Mouse (Mus musculus): ENCODE data around the gene 2010300C02Rik. TPM values are rescaled to one million over a fixed set of nuclear protein-coding genes. Genes with fewer than 3 reads are reported as not detected.
A peak's percentile ranks its signal among the peaks of the same experiment; 100 is the strongest.
"Not testable (repeated sequence)": the region's sequence is repeated elsewhere in the genome, so short reads cannot be mapped to it uniquely, and the experiment has no call there.

The 2010300C02Rik gene
- total RNA-seq, 2 experiments from 2014 or later, result 0.05 TPM; not detected in 1

DNA sequence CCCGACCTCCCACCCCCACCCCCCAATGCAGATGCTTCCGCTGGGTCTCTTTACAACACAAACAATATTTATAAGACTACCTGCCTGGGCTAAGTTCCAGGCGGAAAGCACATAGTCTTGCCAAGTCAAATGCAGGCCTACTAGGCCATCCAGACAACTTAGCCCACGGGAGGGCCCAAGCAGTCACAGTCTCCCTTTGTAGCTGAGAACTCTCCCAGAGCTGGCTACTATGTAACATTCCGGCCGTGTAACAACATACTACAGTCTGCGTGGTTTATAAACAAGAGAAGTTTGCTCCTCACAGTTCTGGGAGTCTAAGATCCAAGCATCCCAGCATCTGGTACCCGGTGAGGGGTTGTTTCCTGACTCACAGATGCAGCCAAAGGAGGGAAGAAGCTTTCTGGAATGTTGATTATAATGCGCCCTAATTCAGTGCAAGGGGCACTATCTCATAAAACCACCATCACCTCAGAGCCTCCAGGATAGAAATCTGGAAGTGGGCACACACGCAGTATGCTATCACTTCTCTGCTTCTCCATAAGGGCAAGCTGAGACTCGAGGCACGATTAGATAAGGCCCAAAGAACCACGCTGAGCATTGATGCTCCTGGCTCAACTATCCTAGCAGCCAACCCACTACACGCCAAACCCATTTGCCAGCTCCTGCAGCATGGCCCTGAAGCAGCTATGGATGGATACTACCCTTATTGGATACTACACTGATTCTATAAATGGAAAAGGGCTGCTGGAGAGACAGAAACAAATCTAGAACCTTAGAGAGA lies 2.3 kb downstream of the 2010300C02Rik start:
- ATAC-seq (replicated peaks; ENCODE audit: low FRiP score, low TSS enrichment, poor library complexity, severe bottlenecking), result no peak

DNA sequence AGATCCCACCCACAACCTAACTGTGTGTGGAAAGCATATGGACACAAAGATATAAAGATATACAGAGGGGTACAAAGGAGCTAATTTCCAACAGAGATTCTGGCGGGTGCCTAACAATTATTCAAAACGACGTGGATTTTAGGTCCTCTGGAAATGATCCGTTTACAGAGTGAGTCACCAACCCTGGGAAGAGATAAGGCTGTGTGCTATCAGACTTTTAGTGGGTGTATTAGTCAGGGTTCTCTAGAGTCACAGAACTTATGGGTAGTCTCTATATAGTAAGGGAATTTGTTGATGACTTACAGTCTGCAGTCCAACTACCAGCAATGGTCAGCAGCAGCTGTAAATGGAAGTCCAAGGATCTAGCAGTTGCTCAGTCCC lies 7.5 kb downstream of the 2010300C02Rik start:
- ATAC-seq (replicated peaks; ENCODE audit: low FRiP score, low TSS enrichment, poor library complexity, severe bottlenecking), result not testable (repeated sequence)

DNA sequence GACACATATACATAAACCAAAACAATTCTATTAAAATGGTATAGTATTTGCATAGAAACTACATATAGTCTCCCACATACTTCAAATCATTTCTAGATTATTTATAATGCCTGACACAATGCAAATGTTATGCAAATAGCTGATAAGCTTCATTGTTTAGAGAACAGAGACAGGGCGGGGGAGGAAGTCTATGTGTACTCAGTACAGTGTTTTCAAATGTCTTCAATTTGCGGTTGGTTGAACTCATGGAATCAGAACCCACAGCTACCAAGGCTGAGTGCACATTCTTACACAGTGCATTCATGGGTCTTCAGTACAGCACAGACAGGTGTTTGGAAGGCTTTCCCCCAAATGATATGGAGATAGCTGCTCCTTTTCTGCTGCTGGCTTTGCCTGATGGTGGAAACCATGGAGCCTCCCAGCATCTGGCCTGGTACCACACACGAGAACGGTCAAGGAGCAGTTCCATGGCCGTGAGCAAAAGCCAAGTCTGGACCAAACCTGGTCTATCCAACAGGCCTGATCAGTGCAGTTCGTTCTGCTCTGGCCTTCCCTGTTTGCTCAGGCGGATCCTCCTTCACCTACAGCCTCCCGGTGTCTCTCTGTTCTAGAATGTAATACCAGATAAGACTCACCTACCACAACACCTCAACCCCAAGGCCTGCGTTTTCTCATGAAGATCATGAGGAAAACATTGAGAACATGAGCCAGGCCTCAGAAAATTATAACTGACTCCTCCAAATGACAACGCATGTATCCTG lies 8.1 kb downstream of the 2010300C02Rik start:
- ATAC-seq (replicated peaks; ENCODE audit: low FRiP score, low TSS enrichment, poor library complexity, severe bottlenecking), result no peak

DNA sequence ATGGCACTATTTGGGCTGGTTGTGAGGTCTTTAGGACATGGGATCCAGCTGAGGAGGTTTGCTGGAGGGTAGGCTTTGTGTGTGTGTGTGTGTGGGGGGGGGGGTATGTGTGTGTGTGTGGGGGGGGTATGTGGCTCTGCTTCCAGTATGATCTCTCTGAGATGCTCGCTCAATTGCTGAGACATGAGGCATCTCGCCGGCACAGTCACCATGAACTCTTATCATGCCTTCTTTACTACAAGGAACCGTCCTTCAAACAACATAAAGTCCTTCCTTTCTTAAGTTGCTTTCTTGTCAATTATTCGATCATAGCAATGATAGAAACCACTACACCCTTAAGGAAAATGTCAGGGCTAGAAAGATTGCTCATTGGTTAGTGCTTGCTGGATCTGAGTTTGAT lies 8.8 kb downstream of the 2010300C02Rik start:
- no peak for ATAC-seq (replicated peaks; ENCODE audit: low FRiP score, low TSS enrichment, poor library complexity, severe bottlenecking)

DNA sequence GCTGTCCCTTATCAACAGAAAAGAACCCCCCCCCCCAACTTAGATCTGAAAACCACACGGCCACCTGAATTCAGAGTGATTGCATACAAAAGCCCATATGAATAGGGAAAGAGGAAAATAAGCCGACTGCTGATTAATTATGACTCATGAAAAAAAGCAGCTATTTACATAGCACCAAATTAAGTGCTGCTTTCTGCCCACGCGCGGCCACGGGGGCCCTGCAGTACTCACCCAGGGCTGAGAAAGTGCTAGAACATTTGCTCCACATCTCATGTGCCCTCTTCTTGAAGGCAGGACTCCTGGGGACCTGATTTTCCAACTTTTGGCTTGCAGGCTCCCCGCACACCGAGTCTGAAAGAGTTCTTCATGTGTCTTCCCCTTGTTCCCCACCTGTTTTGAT lies 10.1 kb downstream of the 2010300C02Rik start:
- ATAC-seq (replicated peaks; ENCODE audit: low FRiP score, low TSS enrichment, poor library complexity, severe bottlenecking), result no peak

DNA sequence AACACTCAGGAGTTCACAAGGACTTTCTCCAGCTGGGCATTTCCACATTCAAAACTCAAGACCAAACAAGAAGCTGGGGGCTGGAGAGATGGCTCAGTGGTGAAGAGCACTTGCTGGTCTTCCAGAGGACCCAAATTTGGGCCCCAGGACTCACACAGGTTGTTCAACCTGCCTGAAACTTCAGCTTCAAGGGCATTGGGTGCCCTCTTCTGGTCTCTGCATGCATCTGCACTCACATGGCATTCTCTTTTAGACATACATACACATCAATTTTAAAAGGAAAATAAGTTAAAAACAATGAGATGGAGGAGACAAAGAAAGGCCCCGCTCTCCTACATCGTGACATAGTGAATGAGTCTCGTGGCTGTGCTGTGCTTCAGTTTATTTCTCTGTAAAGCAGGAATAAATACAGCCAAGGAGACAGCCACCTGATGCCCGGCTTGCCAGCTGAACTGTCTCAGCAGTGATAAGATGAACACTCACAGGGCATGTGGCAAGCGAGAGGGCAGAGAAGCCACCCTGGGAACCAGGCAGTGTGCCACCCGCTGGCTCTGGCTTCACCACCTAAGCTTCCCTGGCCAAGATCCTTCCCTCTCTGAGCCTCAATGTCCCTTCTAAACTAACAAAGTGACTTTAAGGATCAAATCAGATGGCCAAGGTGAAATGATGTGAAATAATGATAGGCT lies 11.5 kb downstream of the 2010300C02Rik start:
- no peak for ATAC-seq (replicated peaks; ENCODE audit: low FRiP score, low TSS enrichment, poor library complexity, severe bottlenecking)

DNA sequence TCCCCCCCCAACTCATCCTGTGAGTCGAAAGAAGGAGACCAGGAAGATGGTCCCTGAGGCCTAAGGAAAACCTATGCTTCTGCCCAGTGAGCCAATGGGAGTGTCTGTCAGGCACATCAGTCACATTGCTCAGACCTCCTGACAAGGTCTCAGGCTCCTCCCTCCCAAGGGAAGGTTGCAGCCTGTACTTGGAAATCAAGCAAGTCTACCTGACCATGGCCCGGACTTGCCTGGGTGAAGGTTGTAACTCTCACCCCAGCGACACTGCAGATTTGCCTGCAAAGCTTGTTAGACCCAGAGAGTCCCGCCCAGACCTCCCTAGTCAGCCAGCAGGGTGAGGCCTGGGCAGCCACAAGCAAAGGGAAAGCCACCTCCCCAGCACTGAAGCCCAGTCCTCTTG lies 17.6 kb downstream of the 2010300C02Rik start:
- ATAC-seq (replicated peaks; ENCODE audit: low FRiP score, low TSS enrichment, poor library complexity, severe bottlenecking), result no peak

DNA sequence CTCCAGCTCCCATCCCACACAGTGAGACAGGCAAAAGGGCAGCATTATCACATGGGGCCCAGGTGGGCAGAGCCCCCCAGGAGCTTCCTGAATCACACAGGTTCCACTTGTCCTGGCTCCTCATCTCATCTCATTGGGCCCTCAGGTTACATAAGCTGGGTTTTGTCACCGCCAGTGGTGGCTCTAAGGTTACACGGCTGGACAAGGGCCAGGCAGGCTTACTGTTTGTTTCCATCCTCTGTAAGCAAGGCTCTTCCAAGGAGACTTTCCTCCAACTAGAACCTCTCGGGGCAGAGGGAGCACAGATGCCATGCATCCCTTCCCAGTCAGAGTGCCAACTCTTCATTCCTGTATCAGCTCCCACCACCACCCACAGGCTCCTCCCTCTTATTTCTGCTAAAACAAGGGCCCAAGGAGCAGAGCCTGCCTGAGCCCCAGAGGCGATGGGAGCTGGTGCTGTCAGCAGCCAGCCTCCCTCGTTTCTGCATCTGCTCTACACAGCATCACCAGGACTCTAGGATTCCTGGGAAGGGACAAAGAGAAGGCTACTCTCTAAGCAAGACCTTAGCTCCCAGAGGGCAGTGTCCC lies 20.9 kb downstream of the 2010300C02Rik start:
- no peak for ATAC-seq (replicated peaks; ENCODE audit: low FRiP score, low TSS enrichment, poor library complexity, severe bottlenecking)

DNA sequence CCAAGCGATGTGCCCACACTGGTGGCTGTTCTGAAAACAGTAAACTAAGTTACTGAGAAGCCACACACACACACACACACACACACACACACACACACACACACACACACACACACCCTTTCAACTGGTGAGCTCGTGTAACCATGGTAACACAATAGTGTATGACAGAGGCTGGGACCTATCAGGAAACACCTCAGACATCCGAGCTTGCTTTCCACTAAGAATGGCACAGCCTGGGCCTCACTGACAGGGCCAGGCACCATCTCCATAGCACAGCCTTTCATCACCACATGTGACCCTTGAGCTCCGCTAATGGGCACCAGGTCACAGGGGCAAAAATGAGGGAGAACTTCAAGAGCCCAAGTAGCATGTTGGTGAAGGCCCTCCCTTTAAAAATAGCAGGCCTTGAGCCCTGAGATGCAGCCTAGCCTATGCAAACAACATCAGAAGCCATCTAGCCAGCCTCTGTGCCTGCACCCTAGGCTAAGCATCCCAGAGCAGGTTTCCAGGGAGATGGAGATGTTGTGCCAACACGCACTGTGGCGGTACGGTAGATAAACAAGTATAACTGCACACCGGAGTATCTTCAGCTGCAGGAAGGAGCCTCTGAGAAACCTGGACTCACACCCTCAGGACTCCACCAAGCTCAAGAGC lies 21.6 kb downstream of the 2010300C02Rik start:
- no peak for ATAC-seq (replicated peaks; ENCODE audit: low FRiP score, low TSS enrichment, poor library complexity, severe bottlenecking)

DNA sequence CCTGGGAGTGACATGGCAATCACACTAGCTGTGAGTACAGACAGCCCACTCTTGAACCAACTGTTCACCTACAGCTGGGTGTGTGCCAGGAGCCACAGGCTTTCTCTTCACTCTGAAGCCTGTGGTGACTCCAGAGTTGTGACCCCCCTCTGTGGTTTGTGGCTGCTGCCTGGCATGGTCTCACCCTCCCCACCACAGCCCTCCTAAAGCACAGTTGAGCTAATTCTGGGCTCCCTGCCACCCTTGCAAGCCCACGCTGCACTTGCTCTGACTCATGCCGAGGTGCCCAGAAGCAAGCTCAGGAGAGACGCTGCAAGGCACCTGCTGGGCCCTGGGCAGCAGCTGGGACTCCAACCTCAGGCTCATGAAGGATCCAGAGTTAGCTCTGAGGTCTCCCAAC lies 23.0 kb downstream of the 2010300C02Rik start:
- ATAC-seq (replicated peaks; ENCODE audit: low FRiP score, low TSS enrichment, poor library complexity, severe bottlenecking), result peak; percentile 65

DNA sequence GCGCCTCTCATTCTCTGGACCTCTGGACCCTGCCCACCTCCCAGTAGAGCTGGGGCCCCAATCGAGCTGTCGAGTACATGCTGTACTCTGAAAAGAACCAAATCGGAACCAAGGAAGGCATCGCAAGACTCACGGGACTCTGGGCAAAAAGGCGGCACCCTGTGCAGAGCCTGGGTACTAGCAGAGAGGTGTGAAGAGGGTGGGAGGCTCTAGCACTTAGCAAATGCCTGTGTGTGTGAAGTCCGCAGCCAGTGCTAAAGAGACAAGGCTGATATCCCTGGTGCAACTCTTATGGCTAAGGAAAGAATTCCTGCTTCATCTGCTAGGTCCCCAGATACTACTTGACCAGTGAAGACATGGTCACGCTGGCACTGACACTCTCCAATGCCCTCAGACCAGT lies 24.2 kb downstream of the 2010300C02Rik start:
- ATAC-seq (replicated peaks; ENCODE audit: low FRiP score, low TSS enrichment, poor library complexity, severe bottlenecking), result no peak

DNA sequence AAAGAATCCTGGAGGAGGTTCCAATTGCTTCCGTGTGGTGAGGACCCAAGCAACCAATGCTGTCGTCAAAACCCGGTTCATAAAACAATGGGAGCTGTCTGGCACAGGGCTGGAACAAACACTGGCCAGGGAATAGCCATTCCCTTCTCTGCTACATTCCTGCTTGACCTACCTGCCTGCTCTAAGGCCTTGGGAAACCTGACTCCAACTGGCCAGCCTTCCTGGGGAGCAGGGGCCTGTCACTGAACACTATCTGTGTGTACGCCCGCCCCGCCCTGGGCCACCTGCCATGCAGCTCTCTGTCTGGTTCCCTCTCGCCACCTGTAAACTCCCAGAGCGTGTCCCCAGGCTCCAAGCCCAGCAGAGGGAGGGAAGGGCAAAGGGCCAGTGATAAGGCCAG lies 25.5 kb downstream of the 2010300C02Rik start:
- no peak for ATAC-seq (replicated peaks; ENCODE audit: low FRiP score, low TSS enrichment, poor library complexity, severe bottlenecking)

DNA sequence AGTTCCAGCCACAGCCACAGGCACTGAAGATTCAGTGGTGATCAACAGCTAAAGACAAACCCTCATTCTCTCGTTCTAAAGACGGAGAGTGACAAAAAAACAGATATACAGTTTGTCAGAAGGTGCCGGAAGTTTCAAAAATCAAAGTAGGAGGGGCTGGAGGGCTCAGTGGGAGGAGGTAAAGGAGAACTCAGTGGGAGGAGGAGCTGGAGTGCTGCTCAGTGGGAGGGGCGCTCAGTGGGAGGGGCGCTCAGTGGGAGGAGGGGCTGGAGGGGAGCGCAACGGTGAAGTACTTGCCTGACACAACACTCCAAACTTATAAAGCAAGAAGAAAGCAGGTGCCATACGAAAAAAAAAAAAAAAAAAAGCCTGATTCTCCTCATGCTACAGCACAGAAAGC lies 28.7 kb downstream of the 2010300C02Rik start:
- ATAC-seq (replicated peaks; ENCODE audit: low FRiP score, low TSS enrichment, poor library complexity, severe bottlenecking), result peak; percentile 75

DNA sequence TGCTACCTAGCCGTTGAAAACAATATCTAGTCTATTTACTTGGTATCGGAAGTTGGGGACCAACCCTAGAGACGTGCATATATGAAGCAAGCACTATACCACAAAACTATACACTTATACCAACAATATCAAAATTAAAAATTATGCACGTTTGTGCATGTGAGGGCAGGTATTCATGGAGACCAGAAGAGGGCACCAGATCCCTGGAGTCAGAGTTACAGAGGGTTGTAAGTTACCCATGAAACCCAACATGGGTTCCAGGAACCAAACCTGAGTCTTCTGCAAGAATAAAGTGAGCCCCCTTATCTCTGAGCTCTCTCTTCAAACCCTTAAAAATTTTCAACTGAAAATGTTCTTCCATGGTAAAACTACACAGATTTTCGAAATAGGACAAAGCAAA lies 29.2 kb downstream of the 2010300C02Rik start:
- peak; percentile 35; the same call in 1 of the 2 replicates for ATAC-seq (replicated peaks; ENCODE audit: low FRiP score, low TSS enrichment, poor library complexity, severe bottlenecking)

DNA sequence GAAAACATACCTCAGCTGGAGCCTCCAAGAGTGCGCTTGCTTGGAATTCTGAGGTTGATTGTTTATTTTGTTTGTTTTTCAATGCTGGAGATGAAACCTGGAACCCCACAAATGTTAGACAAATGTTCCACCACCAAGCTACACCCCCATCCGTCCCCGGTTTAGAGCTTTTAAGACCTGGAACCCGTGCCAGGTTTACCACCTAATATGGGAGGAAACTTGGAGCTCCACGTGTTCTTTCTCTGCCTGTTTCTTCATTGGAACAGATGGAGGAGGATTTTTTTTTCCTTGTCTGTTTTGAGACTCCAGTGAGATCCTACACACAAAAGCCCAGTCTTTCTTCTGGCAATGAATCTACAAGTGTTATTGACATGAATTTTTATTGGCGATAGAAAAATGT lies 30.2 kb downstream of the 2010300C02Rik start:
- no peak for ATAC-seq (replicated peaks; ENCODE audit: low FRiP score, low TSS enrichment, poor library complexity, severe bottlenecking)

DNA sequence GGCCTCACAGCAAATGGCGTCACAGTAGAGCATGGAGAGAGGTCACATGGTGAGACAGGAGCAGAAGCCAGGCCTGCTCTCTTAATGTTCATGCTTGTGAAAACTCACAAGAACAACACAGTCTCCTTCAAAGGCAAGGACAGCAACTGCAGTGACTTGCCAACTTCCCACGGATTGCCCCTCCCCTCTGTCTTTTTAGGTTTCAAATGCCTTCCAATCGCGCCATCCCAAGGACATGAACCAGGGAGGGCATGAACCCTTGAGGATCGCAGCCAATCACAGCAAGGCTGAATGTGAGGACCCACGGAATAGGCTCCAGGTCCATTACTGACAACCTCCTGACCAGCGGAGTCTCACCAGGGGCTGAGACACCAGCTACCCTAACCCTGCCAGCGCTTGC lies 31.5 kb downstream of the 2010300C02Rik start:
- ATAC-seq (replicated peaks; ENCODE audit: low FRiP score, low TSS enrichment, poor library complexity, severe bottlenecking), result no peak

DNA sequence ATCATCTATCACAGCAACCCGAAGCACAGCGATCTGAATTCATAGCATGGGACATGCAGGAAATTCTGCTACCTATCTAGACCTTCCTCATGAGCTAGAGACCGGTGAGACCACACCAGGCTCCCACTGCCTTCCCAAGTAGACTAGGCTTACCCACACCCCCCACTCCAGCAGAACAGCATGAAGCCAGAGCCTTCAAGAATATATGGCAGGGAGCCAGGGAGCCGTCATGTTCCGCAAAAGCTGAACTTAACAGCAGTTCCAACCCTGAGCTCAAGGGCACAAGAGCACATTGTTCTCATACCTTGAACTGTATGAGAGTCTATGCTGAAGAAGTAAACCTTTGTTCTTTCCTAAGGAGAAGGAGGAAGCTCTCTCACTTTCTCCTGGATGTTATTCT lies 32.4 kb downstream of the 2010300C02Rik start:
- ATAC-seq (replicated peaks; ENCODE audit: low FRiP score, low TSS enrichment, poor library complexity, severe bottlenecking), result no peak

DNA sequence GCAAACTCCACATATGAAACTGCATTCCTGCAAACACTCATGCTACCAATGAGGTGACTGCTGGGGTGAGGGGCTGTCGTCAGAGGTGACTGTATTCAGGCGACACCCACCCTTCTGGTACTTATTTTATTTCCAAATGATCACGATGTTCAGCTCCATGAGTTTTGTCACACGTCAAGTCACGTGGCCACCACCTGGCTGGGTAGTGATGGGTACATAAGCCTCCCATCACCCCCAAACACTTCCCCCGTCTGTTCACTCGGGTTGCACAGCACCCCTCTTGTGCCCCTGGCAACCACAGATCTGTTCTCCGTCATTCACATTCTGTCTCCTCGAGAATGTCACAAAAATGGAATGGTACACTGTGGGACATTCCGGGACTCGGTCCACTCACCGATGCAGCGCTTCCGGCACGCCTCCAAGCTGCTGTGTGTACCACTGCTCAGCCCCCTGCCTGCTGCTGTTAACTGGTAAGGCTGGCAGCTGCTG lies 32.9 kb downstream of the 2010300C02Rik start:
- ATAC-seq (replicated peaks; ENCODE audit: low FRiP score, low TSS enrichment, poor library complexity, severe bottlenecking), result no peak

DNA sequence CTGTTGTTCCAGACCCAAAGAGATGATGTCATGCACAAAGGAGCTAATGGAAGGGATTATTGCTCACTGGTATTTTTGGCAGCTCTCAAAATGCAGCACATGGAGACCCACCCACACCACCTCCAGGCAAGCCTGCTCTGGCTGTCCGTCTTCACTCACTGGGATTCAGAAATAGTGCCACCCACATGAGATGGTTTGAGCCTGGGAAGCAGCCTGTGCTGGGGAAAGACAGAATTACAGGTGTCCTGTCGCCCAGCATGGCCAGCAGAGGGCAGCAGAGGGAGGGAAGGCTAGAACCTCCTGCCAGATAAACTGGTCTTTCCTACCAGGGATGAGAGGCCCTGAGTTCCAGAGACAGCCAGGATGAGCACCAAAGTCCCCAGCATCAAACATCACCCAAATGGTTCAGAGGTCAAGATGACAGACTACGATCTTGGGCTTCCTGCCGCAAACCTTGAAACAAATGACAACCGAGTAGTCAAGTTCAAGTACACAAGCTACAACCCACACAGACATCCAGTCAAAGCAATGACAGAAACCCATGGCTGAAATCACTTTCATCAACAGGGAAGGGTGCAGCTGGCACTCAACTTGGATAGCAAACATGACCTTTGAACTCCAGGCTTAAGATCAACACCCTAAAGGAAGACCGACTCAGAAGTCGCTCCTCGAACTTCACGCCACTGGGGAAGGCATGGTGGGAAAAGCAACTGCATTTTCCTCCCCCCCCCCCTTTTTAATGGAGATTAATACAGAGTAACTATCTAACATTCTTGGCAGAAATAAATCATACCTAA lies 41.4 kb downstream of the 2010300C02Rik start:
- peak; percentile 87 for ATAC-seq (replicated peaks; ENCODE audit: low FRiP score, low TSS enrichment, poor library complexity, severe bottlenecking)

Data from megakaryocyte-erythroid progenitor cell, adult 5-6 weeks (primary cell).